Mouse (Mus musculus): ENCODE measurements around the gene Parg. TPM values are rescaled to one million over a fixed set of nuclear protein-coding genes. Genes with fewer than 3 reads are reported as not detected.
A peak's percentile ranks its signal among the peaks of the same experiment; 100 is the strongest.

Gene Parg
- total RNA-seq, 2 experiments from 2014 or later = 42.8 to 50.8 TPM

DNA sequence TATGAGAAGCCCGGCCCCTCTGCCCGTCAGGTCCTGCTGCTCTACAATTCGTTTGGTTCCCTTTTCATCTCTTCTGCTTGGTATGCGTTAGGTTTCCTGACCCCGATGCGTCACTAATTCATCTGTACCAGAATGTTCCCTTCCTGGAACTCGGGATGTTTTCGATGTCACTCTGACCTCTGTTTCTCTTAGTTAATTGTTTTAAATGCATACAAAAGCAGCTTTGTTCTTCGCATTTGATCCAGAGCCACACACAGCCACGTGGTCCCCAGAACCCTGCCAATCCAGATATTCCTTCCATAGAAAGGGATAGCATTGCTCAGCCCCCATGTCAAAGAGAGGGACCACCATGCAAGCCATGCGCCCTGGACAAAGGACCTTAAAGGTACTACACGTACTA, 99.9 kb downstream of the Parg start:
- peak overlapping the region; percentile 89 for H3K27ac ChIP-seq
- H3K4me3 ChIP-seq = no peak overlapping the region
- DNase-seq (ENCODE audit: low spot score in 2 of 2) = peak; percentile 50 to 67
- TF ChIP-seq CTCF (conservative IDR thresholded peaks at IDR 0.05) = no peak

DNA sequence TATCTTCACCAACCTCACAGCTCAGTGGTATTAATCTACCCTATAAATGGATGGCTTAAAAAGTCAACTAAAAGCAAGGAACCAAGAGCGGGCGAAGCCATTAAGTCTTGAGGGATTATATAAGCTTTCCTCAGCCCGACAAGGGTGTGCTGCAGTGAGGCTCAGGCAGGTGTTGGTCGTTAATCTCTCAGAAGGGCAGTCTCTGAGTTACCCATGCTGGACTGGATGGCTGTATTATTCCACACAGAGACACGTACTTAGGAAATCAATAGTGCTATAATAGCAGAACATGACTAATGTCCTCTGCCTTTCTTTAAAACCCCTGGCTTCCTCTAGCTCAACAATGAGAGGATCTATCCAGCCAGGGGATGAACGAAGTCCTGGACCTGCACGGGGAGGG, 100.7 kb downstream of the Parg start:
- DNase-seq (ENCODE audit: low spot score in 2 of 2) = no peak
- TF ChIP-seq CTCF (conservative IDR thresholded peaks at IDR 0.05) = no peak
- H3K4me3 ChIP-seq = no peak overlapping the region
- H3K27ac ChIP-seq = peak overlapping the region; percentile 89

DNA sequence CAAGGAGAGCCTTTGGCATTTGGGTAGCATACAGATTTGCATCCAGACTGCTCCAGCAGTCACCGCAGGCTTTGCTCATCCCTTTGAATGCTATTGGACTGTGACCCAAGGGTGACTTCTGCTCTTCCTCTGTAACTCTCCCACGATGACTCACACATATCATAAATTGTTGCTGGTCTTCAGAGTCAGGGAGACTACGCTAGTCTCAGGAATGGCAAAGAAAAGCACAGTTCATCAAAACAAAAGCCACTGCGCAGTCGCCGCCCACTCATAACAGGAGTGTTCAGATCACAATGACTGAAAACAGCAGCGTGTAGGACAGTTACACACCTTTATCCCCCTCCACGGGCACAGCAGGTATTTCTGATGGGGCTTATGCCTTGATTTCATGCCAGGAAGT, 103.2 kb downstream of the Parg start:
- H3K4me3 ChIP-seq = no peak overlapping the region
- TF ChIP-seq CTCF (conservative IDR thresholded peaks at IDR 0.05) = no peak
- no peak for DNase-seq (ENCODE audit: low spot score in 2 of 2)
- H3K27ac ChIP-seq = no peak overlapping the region

DNA sequence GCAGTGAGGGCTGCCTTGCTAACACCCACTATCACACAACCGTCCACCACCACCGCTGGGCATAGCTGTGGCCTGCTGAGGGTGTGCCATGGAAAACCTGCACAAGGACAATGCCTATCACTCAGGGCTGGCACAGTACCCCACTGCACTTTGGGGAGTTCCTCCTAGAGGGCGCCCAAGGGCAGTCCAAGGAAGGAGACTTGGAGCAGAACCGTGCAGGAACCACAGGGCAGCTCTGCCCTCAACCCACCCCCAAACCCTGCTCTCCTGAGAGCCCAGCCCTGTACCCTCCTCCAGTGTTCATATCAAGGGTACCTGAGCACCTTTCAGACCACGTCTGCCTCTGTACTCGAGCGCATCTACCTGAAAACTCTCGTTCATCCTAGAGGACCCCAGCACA, 108.1 kb downstream of the Parg start:
- no peak overlapping the region for H3K4me3 ChIP-seq
- no peak overlapping the region for H3K27ac ChIP-seq
- peak; percentile 87 for TF ChIP-seq CTCF (conservative IDR thresholded peaks at IDR 0.05)
- DNase-seq (ENCODE audit: low spot score in 2 of 2) = peak; percentile 57 to 83

DNA sequence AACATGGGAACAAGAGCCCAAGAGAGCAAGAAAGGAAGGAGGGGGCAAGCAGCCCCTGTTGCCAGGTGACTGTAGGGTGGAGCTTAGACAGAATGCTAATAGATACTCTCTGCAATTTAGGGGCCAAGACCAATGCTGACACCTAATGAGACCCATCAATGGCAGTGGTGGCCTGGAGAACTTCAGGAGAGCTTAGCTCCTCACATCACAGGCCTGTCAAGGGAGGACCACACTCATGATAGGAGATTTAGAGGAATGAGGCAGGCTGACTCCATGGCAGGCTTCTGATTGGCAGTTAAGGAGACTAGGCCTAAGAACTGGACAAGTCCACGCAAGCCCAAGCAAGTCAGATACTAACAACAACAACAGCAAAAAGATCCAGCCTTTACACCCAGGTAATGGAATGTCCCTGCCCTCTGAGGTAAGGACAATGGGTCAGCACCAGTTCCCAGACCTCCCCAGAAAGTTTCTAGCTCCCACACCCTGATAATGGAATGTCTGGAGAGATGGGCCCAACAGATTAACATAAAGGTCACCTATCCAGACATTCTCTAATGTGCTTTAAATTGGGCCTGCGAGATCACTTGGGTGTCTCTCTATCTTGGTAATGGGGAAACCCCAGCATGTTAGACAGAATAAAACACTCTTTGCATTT, 109.8 kb downstream of the Parg start:
- DNase-seq (ENCODE audit: low spot score in 2 of 2) = no peak
- Histone ChIP-seq H3K27ac (no peak overlapping the region), H3K4me3 (no peak overlapping the region)
- TF ChIP-seq CTCF (conservative IDR thresholded peaks at IDR 0.05) = no peak

DNA sequence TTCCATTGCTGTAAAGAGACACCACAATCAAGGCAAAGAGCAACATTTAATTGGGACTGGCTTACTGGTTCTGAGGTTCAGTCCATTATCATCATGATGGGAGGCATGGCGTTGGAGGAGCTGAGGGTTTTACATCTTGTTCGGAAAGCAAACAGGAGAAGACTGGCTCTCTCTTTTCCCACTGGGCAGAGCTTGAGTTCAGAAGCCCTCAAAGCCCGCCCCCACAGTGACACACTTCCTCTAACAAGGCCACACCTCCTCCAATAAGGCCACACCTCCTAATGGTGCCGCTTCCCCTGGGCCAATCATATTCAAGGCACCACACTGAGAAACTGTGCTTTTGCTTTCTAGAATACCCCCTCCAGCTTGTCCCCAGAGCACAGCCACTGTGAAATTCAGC, 116.1 kb downstream of the Parg start:
- TF ChIP-seq CTCF (conservative IDR thresholded peaks at IDR 0.05) = no peak
- no peak for DNase-seq (ENCODE audit: low spot score in 2 of 2)
- no peak overlapping the region for H3K4me3 ChIP-seq
- no peak overlapping the region for H3K27ac ChIP-seq

DNA sequence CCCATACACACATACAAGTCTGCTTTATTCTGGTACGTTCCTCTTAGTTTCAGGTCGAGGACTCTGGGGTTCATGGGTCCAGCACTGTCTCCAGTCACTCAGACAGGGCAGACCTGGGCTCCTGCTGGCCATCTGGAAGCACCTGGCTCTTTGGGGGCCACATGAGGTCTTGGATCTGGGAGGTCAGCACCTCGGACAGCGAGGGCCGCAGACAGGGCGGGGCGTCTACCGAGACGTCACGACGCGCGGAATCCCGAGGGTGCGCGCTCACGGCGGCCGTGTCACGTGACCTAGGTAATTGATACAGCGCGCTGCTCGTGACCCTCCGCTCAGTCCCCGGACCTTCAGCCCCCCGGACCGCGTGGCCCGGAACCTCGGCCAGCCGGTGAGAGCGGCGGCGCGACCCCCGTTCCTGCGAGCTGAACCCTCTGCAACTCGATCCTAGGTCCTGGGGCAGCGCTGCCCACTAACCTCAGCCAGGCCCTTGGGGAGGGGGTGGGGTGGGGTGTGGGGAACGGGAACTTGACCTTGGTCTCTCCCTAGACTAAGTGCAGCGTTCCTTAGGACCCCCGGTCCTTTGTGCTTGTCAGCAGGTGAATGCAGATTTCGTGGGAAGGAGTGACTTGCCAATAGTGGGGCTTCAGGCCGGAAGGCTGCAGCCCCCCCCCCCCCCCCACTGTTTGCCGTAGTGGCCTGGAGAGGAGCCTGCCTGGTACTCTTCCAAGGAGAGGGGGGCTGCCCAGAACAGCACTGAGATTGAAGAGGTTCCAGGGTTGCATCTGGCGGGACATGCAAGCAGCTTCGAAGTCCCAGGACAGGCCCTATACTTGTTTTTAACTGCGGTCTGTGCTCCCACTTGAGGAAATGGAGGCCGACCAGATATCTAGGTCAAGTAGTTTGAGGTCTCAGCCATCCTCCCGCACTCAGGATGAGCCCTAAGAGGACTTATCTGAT, 120.3 kb downstream of the Parg start, which contains the start of gene Ogdhl:
Gene Ogdhl (plus strand): TSS at position 288 of the 954 bp plus-strand sequence.
- peak; percentile 67 to 74 for DNase-seq (ENCODE audit: low spot score in 2 of 2)
- TF ChIP-seq CTCF (conservative IDR thresholded peaks at IDR 0.05) = no peak
- peak within 1 kb of the TSS; percentile 91 for H3K27ac ChIP-seq

DNA sequence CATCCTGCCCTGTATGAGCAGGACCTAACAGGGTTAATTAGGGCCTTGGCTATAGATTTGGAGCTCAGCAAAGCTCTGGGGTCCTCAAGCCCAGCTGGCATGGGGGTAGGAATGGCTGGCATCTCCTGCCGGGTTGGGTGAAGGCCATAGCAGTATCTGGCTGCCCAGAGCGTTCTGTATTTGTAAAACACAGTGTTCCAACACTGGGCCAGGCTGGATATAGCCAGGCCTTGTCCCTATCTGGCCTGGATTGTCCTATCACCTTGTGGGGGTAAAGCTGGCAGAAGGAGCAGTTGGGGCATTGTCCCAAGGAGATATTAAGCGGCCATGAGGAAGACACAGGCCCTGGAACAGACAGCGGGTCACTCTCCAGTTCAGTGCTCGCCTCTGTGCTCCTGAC, 121.5 kb downstream of the Parg start:
- TF ChIP-seq CTCF (conservative IDR thresholded peaks at IDR 0.05) = no peak
- H3K4me3 ChIP-seq = peak overlapping the region; percentile 4; the same call in 1 of the 2 replicates

More for the DNA sequence above, 120.3 kb downstream of the Parg start, which contains the start of gene Ogdhl:
- peak within 1 kb of the TSS; percentile 77 for H3K4me3 ChIP-seq

DNA sequence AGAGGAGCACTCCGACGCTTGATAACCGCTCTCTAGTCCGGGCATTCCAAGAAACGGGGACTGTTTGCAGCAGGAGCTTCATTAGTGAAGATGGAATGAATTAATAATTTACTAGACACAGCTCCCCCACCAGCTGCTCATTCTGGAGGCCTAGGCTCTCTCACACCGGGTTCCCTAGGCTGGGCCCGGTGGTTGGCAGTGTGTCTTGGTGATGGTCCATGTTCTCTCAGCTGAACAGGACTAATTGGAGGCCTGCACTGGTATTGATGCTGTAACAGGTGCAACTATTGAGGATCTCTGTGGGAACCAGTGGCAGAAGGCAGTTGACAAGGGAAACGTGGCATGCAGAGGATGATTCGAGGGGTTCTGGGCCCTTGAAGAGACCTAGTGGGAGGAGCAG, 125.6 kb downstream of the Parg start:
- no peak for TF ChIP-seq CTCF (conservative IDR thresholded peaks at IDR 0.05)

More for the DNA sequence above, 121.5 kb downstream of the Parg start:
- peak overlapping the region; percentile 91; the same call in 1 of the 2 replicates for H3K27ac ChIP-seq
- DNase-seq (ENCODE audit: low spot score in 2 of 2) = no peak

DNA sequence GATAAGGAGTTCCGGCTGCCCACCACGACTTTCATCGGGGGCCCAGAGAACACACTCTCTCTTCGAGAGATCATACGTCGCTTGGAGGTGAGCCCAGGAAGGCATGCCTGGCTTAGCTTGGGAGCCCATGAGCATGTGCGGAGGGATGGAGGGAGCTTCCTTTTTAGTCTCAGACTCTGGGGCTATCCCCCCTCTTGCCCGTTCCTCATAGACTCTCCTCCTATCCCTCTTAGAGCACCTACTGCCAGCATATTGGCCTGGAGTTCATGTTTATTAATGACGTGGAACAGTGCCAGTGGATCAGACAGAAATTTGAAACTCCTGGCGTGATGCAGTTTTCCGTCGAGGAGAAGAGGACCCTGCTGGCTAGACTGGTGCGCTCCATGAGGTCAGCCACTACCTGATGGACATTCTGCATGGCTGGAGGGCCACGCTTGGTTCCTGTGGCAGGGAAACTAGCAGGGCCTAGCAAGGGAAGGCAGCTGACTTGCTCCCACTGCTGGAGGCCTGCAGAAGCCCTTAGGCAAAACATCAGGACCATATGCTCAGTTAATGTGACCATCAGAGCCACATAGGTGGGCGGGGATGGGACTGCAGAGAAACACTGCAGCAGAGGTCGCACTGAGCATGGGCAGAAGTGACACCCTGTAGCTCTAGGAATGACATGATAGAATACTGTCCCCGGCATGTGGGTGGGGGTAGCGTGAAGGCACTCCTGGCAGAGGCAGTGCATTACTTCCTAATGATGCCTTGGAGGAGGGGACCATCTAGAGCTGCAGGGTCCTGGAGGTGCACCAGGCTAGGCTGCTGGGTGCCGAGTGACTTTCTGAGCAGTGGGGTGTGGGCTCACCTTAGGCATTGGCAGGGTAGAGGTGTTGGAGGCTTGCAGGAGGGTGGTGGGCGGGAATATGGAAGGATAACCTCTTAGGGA, 131.0 kb downstream of the Parg start:
- Histone ChIP-seq H3K27ac (no peak overlapping the region), H3K4me3 (no peak overlapping the region)
- no peak for TF ChIP-seq CTCF (conservative IDR thresholded peaks at IDR 0.05)
- DNase-seq (ENCODE audit: low spot score in 2 of 2) = no peak

More for the DNA sequence above, 125.6 kb downstream of the Parg start:
- Histone ChIP-seq H3K27ac (no peak overlapping the region), H3K4me3 (no peak overlapping the region)
- peak in 1 of 2 experiments; percentile 25 for DNase-seq (ENCODE audit: low spot score in 2 of 2)

DNA sequence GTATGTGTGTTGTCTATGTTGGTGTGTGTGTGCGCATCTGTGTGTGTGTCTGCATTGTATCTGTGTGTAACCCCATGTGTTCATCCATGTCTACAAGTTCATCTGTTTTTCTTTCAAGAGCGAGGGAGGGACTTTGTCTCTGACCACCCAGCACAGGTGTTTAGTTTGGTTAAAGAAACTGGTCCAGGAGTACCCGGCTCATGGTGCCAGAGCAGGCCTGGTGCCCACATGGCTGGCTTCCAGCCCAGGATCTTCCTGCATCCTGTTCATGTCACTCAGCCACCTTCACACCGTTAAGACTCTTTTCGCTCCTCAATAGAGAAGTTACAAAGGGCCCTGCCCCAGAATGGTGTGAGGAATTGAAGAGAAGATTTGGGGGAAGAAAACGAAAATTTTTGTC, 134.3 kb downstream of the Parg start:
- TF ChIP-seq CTCF (conservative IDR thresholded peaks at IDR 0.05) = no peak
- Histone ChIP-seq H3K4me3 (no peak overlapping the region), H3K27ac (no peak overlapping the region)
- DNase-seq (ENCODE audit: low spot score in 2 of 2) = no peak

DNA sequence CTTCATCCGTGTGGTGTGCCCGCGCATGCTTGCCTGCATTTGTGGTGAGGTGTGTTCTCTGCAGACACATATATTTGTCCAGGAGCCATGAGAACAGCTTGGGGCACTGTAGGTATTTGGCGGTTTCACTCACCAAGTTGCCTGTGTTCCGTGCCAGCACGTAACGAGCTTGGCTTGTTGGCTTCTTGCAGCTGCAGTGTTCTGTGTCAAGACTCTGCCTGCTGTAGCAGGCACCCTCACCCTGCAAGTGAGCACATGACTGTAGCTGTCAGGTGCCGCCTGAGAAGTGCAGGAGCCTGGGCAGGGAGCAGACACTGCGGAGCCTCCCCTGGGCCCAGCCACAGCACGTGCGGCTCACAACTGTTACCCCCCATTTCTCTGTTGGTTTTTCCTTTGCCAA, 134.8 kb downstream of the Parg start:
- no peak for DNase-seq (ENCODE audit: low spot score in 2 of 2)

More for the DNA sequence above, 134.8 kb downstream of the Parg start:
- H3K27ac ChIP-seq = no peak overlapping the region
- H3K4me3 ChIP-seq = no peak overlapping the region
- TF ChIP-seq CTCF (conservative IDR thresholded peaks at IDR 0.05) = no peak

Data from layer of hippocampus, adult 2 months (tissue).